ENCODE assay signal across 8 mouse cellular contexts in genomic region chr14:50976674-50977073, GRCm38 (mm10). TPM values are rescaled to one million over a fixed set of nuclear protein-coding genes. Genes with fewer than 3 reads are reported as not detected.
DNase-seq lines count a peak whose midpoint lies in the region; ATAC-seq lines count a peak whose summit lies in the region.

No protein-coding gene starts in this region.

- H3K27me3 ChIP-seq in limb, embryonic 13.5 days = no peaks in the 10 kb centered on the region
- no peaks in the 10 kb centered on the region for H3K27me3 ChIP-seq in limb, embryonic 10.5 days (ENCODE audit: low read depth, poor library complexity, severe bottlenecking)
- H3K27me3 ChIP-seq in embryonic facial prominence, embryonic 12.5 days = no peaks in the 10 kb centered on the region
- no peaks in the 10 kb centered on the region for H3K27me3 ChIP-seq in hindbrain, embryonic 13.5 days
- H3K27me3 ChIP-seq in neural tube, embryonic 11.5 days (ENCODE audit: control insufficient read depth, insufficient read depth, low read length) = no peaks in the 10 kb centered on the region

- H3K9ac ChIP-seq in limb, embryonic 13.5 days = no peak overlapping the region
- H3K9ac ChIP-seq in embryonic facial prominence, embryonic 12.5 days = no peak overlapping the region
- H3K9ac ChIP-seq in hindbrain, embryonic 13.5 days = no peak overlapping the region
- H3K9ac ChIP-seq in neural tube, embryonic 11.5 days (ENCODE audit: low read length) = peak overlapping the region; percentile 9; the same call in 1 of the 2 replicates

- no peaks in the 10 kb centered on the region for H3K36me3 ChIP-seq in limb, embryonic 13.5 days
- no peaks in the 10 kb centered on the region for H3K36me3 ChIP-seq in limb, embryonic 10.5 days
- no peaks in the 10 kb centered on the region for H3K36me3 ChIP-seq in embryonic facial prominence, embryonic 12.5 days
- no peaks in the 10 kb centered on the region for H3K36me3 ChIP-seq in hindbrain, embryonic 13.5 days
- no peaks in the 10 kb centered on the region for H3K36me3 ChIP-seq in neural tube, embryonic 11.5 days (ENCODE audit: control insufficient read depth, insufficient read depth, low read length)

- H3K27ac ChIP-seq in limb, embryonic 13.5 days = no peak overlapping the region
- no peak overlapping the region for H3K27ac ChIP-seq in limb, embryonic 10.5 days
- H3K27ac ChIP-seq in embryonic facial prominence, embryonic 12.5 days = no peak overlapping the region
- H3K27ac ChIP-seq in hindbrain, embryonic 13.5 days = no peak overlapping the region
- no peak overlapping the region for H3K27ac ChIP-seq in neural tube, embryonic 11.5 days (ENCODE audit: low read depth, low read length)

- DNase-seq in limb, embryonic 10.5 days (ENCODE audit: low spot score) = no peak
- DNase-seq in neural tube, embryonic 11.5 days (ENCODE audit: low spot score) = peak; percentile 18
- DNase-seq in urinary bladder, adult 18-20 months (ENCODE audit: low spot score in 2 of 2) = no peak
- no peak for DNase-seq in adipocyte (ENCODE audit: low spot score)
- no peak for DNase-seq in urinary bladder, adult 2 months (ENCODE audit: low spot score)

- 0 out of 2 replicates have a peak, but pooled peaks have one; percentile 30 for ATAC-seq in limb, embryonic 13.5 days (ENCODE audit: low FRiP score, low read depth)
- no peak for ATAC-seq in embryonic facial prominence, embryonic 12.5 days (ENCODE audit: insufficient number of reproducible peaks, insufficient read depth, low FRiP score, low TSS enrichment)
- ATAC-seq in hindbrain, embryonic 13.5 days (ENCODE audit: low FRiP score) = no peak
- no peak for ATAC-seq in neural tube, embryonic 11.5 days (ENCODE audit: insufficient read depth, low FRiP score, low TSS enrichment)

- WGBS in limb, embryonic 13.5 days = 22% methylated on average over 9 of the region's 9 CpGs
- 48% methylated on average over 9 of the region's 9 CpGs for WGBS in limb, embryonic 10.5 days
- 15% methylated on average over 9 of the region's 9 CpGs for WGBS in embryonic facial prominence, embryonic 12.5 days
- WGBS in hindbrain, embryonic 13.5 days = 13% methylated on average over 9 of the region's 9 CpGs
- 21% methylated on average over 9 of the region's 9 CpGs for WGBS in neural tube, embryonic 11.5 days

- no peaks in the 10 kb centered on the region; the same call in 1 of the 2 replicates for H3K4me1 ChIP-seq in limb, embryonic 13.5 days
- no peaks in the 10 kb centered on the region for H3K4me1 ChIP-seq in limb, embryonic 10.5 days
- H3K4me1 ChIP-seq in embryonic facial prominence, embryonic 12.5 days = peaks cover 8% of the 10 kb centered on the region; the same call in 1 of the 2 replicates
- peaks cover 4% of the 10 kb centered on the region; the same call in 1 of the 2 replicates for H3K4me1 ChIP-seq in hindbrain, embryonic 13.5 days (replicated peaks)
- no peaks in the 10 kb centered on the region for H3K4me1 ChIP-seq in neural tube, embryonic 11.5 days (ENCODE audit: control insufficient read depth, insufficient read depth, low read length)

- H3K4me3 ChIP-seq in limb, embryonic 13.5 days = no peak overlapping the region
- no peak overlapping the region for H3K4me3 ChIP-seq in limb, embryonic 10.5 days
- no peak overlapping the region for H3K4me3 ChIP-seq in embryonic facial prominence, embryonic 12.5 days
- H3K4me3 ChIP-seq in hindbrain, embryonic 13.5 days = no peak overlapping the region
- H3K4me3 ChIP-seq in neural tube, embryonic 11.5 days (ENCODE audit: low read depth, low read length) = no peak overlapping the region

- peak overlapping the region; percentile 23 for H3K4me2 ChIP-seq in limb, embryonic 13.5 days (replicated peaks)
- peak overlapping the region; percentile 18 for H3K4me2 ChIP-seq in embryonic facial prominence, embryonic 12.5 days (replicated peaks)
- 0 out of 2 replicates have a peak overlapping the region, but pooled peaks have one; percentile 8 for H3K4me2 ChIP-seq in hindbrain, embryonic 13.5 days
- no peak overlapping the region for H3K4me2 ChIP-seq in neural tube, embryonic 11.5 days (ENCODE audit: low read depth)

- no peaks in the 10 kb centered on the region for H3K9me3 ChIP-seq in limb, embryonic 13.5 days
- no peaks in the 10 kb centered on the region for H3K9me3 ChIP-seq in limb, embryonic 10.5 days (replicated peaks)
- no peaks in the 10 kb centered on the region for H3K9me3 ChIP-seq in embryonic facial prominence, embryonic 12.5 days
- H3K9me3 ChIP-seq in hindbrain, embryonic 13.5 days = no peaks in the 10 kb centered on the region
- no peaks in the 10 kb centered on the region for H3K9me3 ChIP-seq in neural tube, embryonic 11.5 days (ENCODE audit: control insufficient read depth, low read length)

RNA-seq across cellular contexts. Expression of gene Pnp2, which starts 20.9 kb away (rescaled TPM):
- polyA plus RNA-seq in limb, embryonic 13.5 days (2015; fragmentation: Nextera tagmentation; extraction: Ambion mirVana) = 0.37 and 0.42 TPM in 2 replicates
- 0.48 and 0.65 TPM in 2 replicates for polyA plus RNA-seq in limb, embryonic 10.5 days (2016; fragmentation: Nextera tagmentation; extraction: Ambion mirVana)
- polyA plus RNA-seq in embryonic facial prominence, embryonic 12.5 days (2016; fragmentation: Nextera tagmentation; extraction: Ambion mirVana) = 0.29 TPM in 1 of 2 replicates, not detected in the other
- polyA plus RNA-seq in hindbrain, embryonic 13.5 days (2015; fragmentation: Nextera tagmentation; extraction: Ambion mirVana) = 0.57 and 0.60 TPM in 2 replicates
- polyA plus RNA-seq in neural tube, embryonic 11.5 days (2014; fragmentation: Nextera tagmentation; extraction: Ambion mirVana) = 0.30 and 0.68 TPM in 2 replicates
- polyA plus RNA-seq in urinary bladder, adult 2 months (2012; rRNA removed) = 2.6 and 3.7 TPM in 2 replicates

RNA-seq across cellular contexts. Expression of gene Rnase10, which starts 30.9 kb away (rescaled TPM):
- polyA plus RNA-seq in limb, embryonic 13.5 days (2015; fragmentation: Nextera tagmentation; extraction: Ambion mirVana) = 0.17 TPM in 1 of 2 replicates, not detected in the other
- polyA plus RNA-seq in limb, embryonic 10.5 days (2016; fragmentation: Nextera tagmentation; extraction: Ambion mirVana) = not detected in 2 replicates
- polyA plus RNA-seq in embryonic facial prominence, embryonic 12.5 days (2016; fragmentation: Nextera tagmentation; extraction: Ambion mirVana) = not detected in 2 replicates
- polyA plus RNA-seq in hindbrain, embryonic 13.5 days (2015; fragmentation: Nextera tagmentation; extraction: Ambion mirVana) = not detected in 2 replicates
- not detected in 2 replicates for polyA plus RNA-seq in neural tube, embryonic 11.5 days (2014; fragmentation: Nextera tagmentation; extraction: Ambion mirVana)
- 0.28 and 0.41 TPM in 2 replicates for polyA plus RNA-seq in urinary bladder, adult 2 months (2012; rRNA removed)

RNA-seq across cellular contexts. Expression of gene Gm49342, which starts 32.4 kb away (rescaled TPM):
- polyA plus RNA-seq in limb, embryonic 13.5 days (2015; fragmentation: Nextera tagmentation; extraction: Ambion mirVana) = not detected in 2 replicates
- polyA plus RNA-seq in limb, embryonic 10.5 days (2016; fragmentation: Nextera tagmentation; extraction: Ambion mirVana) = not detected in 2 replicates
- polyA plus RNA-seq in embryonic facial prominence, embryonic 12.5 days (2016; fragmentation: Nextera tagmentation; extraction: Ambion mirVana) = not detected in 2 replicates
- polyA plus RNA-seq in hindbrain, embryonic 13.5 days (2015; fragmentation: Nextera tagmentation; extraction: Ambion mirVana) = not detected in 2 replicates
- not detected in 2 replicates for polyA plus RNA-seq in neural tube, embryonic 11.5 days (2014; fragmentation: Nextera tagmentation; extraction: Ambion mirVana)
- 45.7 and 54.1 TPM in 2 replicates for polyA plus RNA-seq in urinary bladder, adult 2 months (2012; rRNA removed)

RNA-seq across cellular contexts. Expression of gene Pnp, which starts 45.8 kb away (rescaled TPM):
- 51.6 and 56.9 TPM in 2 replicates for polyA plus RNA-seq in limb, embryonic 13.5 days (2015; fragmentation: Nextera tagmentation; extraction: Ambion mirVana)
- 88.3 and 89.7 TPM in 2 replicates for polyA plus RNA-seq in limb, embryonic 10.5 days (2016; fragmentation: Nextera tagmentation; extraction: Ambion mirVana)
- 48.8 and 49.9 TPM in 2 replicates for polyA plus RNA-seq in embryonic facial prominence, embryonic 12.5 days (2016; fragmentation: Nextera tagmentation; extraction: Ambion mirVana)
- polyA plus RNA-seq in hindbrain, embryonic 13.5 days (2015; fragmentation: Nextera tagmentation; extraction: Ambion mirVana) = 24.9 and 27.0 TPM in 2 replicates
- polyA plus RNA-seq in neural tube, embryonic 11.5 days (2014; fragmentation: Nextera tagmentation; extraction: Ambion mirVana) = 55.9 and 56.5 TPM in 2 replicates
- polyA plus RNA-seq in urinary bladder, adult 2 months (2012; rRNA removed) = 49.9 and 64.9 TPM in 2 replicates

RNA-seq across cellular contexts. Expression of gene Pip4p1, which starts 46.0 kb away (rescaled TPM):
- polyA plus RNA-seq in limb, embryonic 13.5 days (2015; fragmentation: Nextera tagmentation; extraction: Ambion mirVana) = 46.8 and 47.4 TPM in 2 replicates
- polyA plus RNA-seq in limb, embryonic 10.5 days (2016; fragmentation: Nextera tagmentation; extraction: Ambion mirVana) = 45.4 and 51.9 TPM in 2 replicates
- polyA plus RNA-seq in embryonic facial prominence, embryonic 12.5 days (2016; fragmentation: Nextera tagmentation; extraction: Ambion mirVana) = 54.5 and 57.6 TPM in 2 replicates
- polyA plus RNA-seq in hindbrain, embryonic 13.5 days (2015; fragmentation: Nextera tagmentation; extraction: Ambion mirVana) = 79.0 and 87.9 TPM in 2 replicates
- polyA plus RNA-seq in neural tube, embryonic 11.5 days (2014; fragmentation: Nextera tagmentation; extraction: Ambion mirVana) = 59.4 and 68.4 TPM in 2 replicates
- polyA plus RNA-seq in urinary bladder, adult 2 months (2012; rRNA removed) = 79.4 and 104 TPM in 2 replicates

Comparison
In these comparisons a context has a peak if more than half of its experiments do, and no peak if none do; other contexts are left out.
1. RNA of gene Gm49342, which starts 32.4 kb away (polyA plus RNA-seq): 45.7 to 54.1 TPM in urinary bladder, adult 2 months; not detected in limb, embryonic 13.5 days, not detected in limb, embryonic 10.5 days, not detected in embryonic facial prominence, embryonic 12.5 days, not detected in hindbrain, embryonic 13.5 days and not detected in neural tube, embryonic 11.5 days; every median in the first group is over 10 times any median in the second.